Mouse (Mus musculus) limb, embryonic 10.5 days (tissue): ENCODE measurements at regions not wholly inside any gene's neighbourhood (a gene's known extent, or its start where the extent isn't known, plus 50 kb on each side); places are given as distances from the start of the nearest gene placed in this dataset.

Source experiments
- DNase-seq: peaks from one replicate; pipeline ENCODE4 v3.0.0-alpha.2; 2017; ENCODE audit warnings: low spot score
- H3K27ac ChIP-seq: fragments of 300-500 bp; sonication (generic); 2 replicates; pipeline ENCODE4 v1.5.1; 2016; ENCODE audit warnings: mild to moderate bottlenecking
- H3K27me3 ChIP-seq: fragments of 300-500 bp; sonication (generic); 2 replicates; pipeline ENCODE4 v1.6.1; 2016; ENCODE audit warnings: low read depth, mild to moderate bottlenecking; ENCODE audit not compliant: poor library complexity, severe bottlenecking
- H3K36me3 ChIP-seq: fragments of 300-500 bp; sonication (generic); 2 replicates; pipeline ENCODE4 v1.6.1; 2016; ENCODE audit warnings: mild to moderate bottlenecking, moderate library complexity
- H3K4me1 ChIP-seq: fragments of 300-500 bp; sonication (generic); 2 replicates; pipeline ENCODE4 v1.6.1; 2016
- H3K4me3 ChIP-seq: fragments of 300-500 bp; sonication (generic); 2 replicates; pipeline ENCODE4 v1.5.1; 2016; ENCODE audit warnings: mild to moderate bottlenecking, moderate library complexity
- H3K9me3 ChIP-seq: fragments of 300-500 bp; sonication (generic); replicated peaks from 2 replicates; pipeline ENCODE4 v1.6.1; 2016; ENCODE audit warnings: mild to moderate bottlenecking
- WGBS: fragments of 180-500 bp; shearing (Covaris S2); methylation state at CpG from one replicate; pipeline ENCODE4 v1.1.7; 2016; 5-methylcytosine and 5-hydroxymethylcytosine counted together

GRCm38 (mm10) chr13:85570886-85571527 lies 282.1 kb upstream of the Rasa1 start:
- Histone ChIP-seq H3K27me3 (no peaks in the 10 kb centered on the region), H3K36me3 (no peaks in the 10 kb centered on the region), H3K4me1 (peaks cover 5% of the 10 kb centered on the region; the same call in 1 of the 2 replicates), H3K27ac (no peak overlapping the region), H3K9me3 (no peaks in the 10 kb centered on the region), H3K4me3 (no peak overlapping the region)
- no peak for DNase-seq
- 55% methylated on average over 2 of the region's 2 CpGs for WGBS

DNA sequence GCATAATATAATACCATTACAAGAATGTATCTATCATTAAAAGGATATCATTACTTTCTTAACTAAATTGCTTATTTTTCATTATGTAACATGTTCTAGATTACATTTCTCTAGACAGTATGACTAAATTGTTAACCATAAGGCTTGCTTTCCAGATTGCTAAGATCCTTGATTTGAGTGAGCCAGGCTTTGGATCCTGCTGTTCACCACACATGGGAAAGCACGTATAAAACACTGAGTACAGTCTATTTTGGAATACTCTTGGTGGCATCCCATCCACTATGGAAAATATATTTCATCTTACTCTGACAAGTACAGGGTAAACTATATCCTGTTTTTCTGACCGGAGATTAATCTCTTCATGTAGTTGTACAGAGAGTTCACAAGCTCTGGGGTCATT lies 268.9 kb upstream of the Rasa1 start:
- no peak overlapping the region for H3K4me3 ChIP-seq
- H3K4me1 ChIP-seq = no peaks in the 10 kb centered on the region
- H3K27ac ChIP-seq = no peak overlapping the region
- 92% methylated on average over 2 of the region's 2 CpGs for WGBS
- DNase-seq = no peak
- no peaks in the 10 kb centered on the region for H3K9me3 ChIP-seq
- H3K27me3 ChIP-seq = no peaks in the 10 kb centered on the region
- H3K36me3 ChIP-seq = no peaks in the 10 kb centered on the region

DNA sequence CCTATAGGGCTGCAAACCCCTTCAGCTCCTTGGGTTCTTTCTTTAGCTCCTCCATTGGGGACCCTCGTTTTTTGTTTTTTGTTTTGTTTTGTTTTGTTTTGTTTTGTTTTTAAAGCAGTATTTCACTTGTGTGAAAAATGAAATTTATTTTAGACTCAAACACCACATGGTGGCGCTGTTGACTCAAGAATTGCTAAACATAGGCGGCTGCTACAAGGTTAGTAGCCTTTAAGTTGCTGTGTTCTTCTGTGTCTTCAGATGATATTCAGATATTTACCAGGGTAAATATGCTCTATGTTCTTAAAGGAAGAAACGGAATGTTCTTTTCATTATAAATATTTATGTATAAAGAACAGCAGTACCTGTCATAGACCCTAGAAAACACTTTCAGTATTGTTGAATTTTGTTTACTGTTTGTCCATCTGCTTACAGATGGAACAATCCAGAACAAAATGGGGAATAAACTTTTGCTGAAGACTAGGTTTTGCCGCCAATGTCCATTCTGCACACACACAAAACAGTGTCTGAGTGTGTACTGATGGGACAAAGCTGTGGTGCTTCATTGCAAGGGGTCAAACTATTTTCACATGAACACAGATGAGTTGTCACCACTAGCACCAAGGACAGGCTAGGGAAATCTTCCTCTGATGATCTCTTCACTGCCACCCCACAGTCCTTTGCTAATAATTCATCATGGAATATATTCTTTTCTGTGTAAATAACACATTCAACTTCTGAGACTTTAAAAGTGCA lies 267.3 kb upstream of the Rasa1 start:
- H3K27ac ChIP-seq = no peak overlapping the region
- 14% methylated on average over 5 of the region's 5 CpGs for WGBS
- no peaks in the 10 kb centered on the region for H3K27me3 ChIP-seq
- no peaks in the 10 kb centered on the region for H3K36me3 ChIP-seq
- DNase-seq = peak; percentile 46
- H3K4me1 ChIP-seq = no peaks in the 10 kb centered on the region
- no peaks in the 10 kb centered on the region for H3K9me3 ChIP-seq
- H3K4me3 ChIP-seq = no peak overlapping the region

DNA sequence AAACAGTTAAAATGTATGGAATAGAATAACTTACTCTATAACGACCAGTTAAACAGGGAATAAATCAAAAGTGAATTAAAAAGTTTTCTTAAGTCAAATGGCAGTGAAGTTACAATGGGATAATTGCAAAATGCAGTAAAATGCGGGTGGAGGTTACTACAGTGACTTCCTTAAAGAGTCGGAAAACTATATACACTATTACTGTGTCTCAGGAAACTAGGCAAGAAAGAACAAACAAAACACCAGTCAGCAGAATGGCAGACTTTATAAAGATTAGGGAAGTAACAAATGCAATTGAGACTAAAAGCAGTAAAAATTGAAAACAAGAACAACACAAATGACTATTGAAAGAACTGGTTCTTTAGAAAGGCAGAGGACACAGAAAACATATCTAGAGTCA lies 264.1 kb upstream of the Rasa1 start:
- no peaks in the 10 kb centered on the region for H3K4me1 ChIP-seq
- 84% methylated on average over 3 of the region's 3 CpGs for WGBS
- H3K27ac ChIP-seq = no peak overlapping the region
- H3K27me3 ChIP-seq = no peaks in the 10 kb centered on the region
- no peak overlapping the region for H3K4me3 ChIP-seq
- H3K36me3 ChIP-seq = no peaks in the 10 kb centered on the region
- no peaks in the 10 kb centered on the region; the same call in 1 of the 2 replicates for H3K9me3 ChIP-seq
- DNase-seq = no peak

GRCm38 (mm10) chr13:85509671-85510070 lies 220.7 kb upstream of the Rasa1 start:
- Histone ChIP-seq H3K27me3 (no peaks in the 10 kb centered on the region), H3K9me3 (no peaks in the 10 kb centered on the region), H3K4me1 (peaks cover 10% of the 10 kb centered on the region), H3K27ac (no peak overlapping the region), H3K4me3 (no peak overlapping the region), H3K36me3 (no peaks in the 10 kb centered on the region)
- WGBS = 68% methylated on average over 1 of the region's 1 CpGs
- DNase-seq = no peak

GRCm38 (mm10) chr13:85508552-85508951 lies 219.6 kb upstream of the Rasa1 start:
- H3K9me3 ChIP-seq = no peaks in the 10 kb centered on the region
- 98% methylated on average over 1 of the region's 1 CpGs for whole genome bisulfite sequencing
- DNase-seq = no peak

DNA sequence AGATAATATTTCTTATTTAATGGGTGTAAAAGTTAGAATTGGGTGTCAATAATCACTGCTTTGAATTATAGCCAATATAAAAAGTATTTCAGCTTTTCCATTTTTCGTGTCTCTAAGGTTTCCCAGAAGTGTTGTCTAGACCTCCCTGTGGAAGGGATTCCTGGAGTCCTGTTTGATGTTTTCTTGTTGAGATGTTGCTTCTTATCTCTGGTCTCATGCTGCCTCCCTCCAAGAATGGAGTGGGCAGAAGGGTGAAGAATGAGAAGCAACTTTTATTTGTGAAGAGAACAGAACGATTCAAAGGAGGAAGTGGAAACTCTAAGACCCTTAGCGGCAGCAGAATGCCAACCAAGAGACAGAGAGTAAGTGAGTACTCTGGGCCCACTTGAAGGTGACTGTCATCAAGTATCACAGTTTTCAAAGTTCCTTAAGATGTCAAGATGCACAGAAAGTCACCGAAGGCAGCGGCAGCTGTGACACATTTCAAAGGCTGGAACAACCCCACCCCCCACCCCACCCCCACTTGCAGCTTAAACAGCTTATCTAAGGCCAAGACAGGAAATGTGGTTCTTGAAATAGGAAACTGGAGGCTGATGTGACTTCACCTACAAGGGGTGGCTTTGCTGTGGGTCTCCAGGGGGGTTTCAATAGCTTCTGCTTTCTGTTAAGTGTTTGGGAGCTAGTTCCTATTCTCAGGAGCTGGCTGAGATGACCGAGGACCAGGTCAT lies 218.6 kb upstream of the Rasa1 start:
- Histone ChIP-seq H3K4me3 (no peak overlapping the region), H3K4me1 (peaks cover 16% of the 10 kb centered on the region), H3K36me3 (no peaks in the 10 kb centered on the region), H3K27ac (no peak overlapping the region), H3K9me3 (no peaks in the 10 kb centered on the region), H3K27me3 (no peaks in the 10 kb centered on the region)
- 63% methylated on average over 6 of the region's 6 CpGs for whole genome bisulfite sequencing
- no peak for DNase-seq

More at GRCm38 (mm10) chr13:85508552-85508951, 219.6 kb upstream of the Rasa1 start:
- Histone ChIP-seq H3K27me3 (no peaks in the 10 kb centered on the region), H3K4me3 (no peak overlapping the region), H3K27ac (no peak overlapping the region), H3K36me3 (no peaks in the 10 kb centered on the region), H3K4me1 (peaks cover 14% of the 10 kb centered on the region)

DNA sequence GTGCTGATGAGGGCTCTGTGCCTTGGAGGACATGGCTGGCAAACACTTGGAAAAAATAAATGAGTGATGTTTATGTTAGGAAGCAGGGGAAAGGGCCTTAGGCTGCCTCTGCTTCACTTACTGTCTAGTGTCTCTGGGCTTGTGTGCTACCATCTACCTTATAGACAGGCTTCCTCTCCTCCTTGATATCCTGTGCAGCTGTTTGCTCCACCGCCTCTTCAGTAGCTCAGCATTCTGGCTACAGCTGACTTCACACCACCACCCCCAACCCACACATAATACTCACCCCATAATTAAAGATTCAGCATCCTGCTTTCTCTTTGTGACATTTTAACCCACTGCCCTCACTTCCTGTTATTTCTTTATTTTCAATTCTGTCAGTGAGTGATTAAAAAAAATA lies 217.9 kb upstream of the Rasa1 start:
- no peak for DNase-seq
- Histone ChIP-seq H3K27me3 (no peaks in the 10 kb centered on the region), H3K4me3 (no peak overlapping the region), H3K4me1 (peaks cover 16% of the 10 kb centered on the region), H3K27ac (no peak overlapping the region), H3K9me3 (no peaks in the 10 kb centered on the region), H3K36me3 (no peaks in the 10 kb centered on the region)
- WGBS = 47% methylated on average over 1 of the region's 1 CpGs

- Histone ChIP-seq H3K27ac (no peak overlapping the region), H3K4me3 (no peak overlapping the region), H3K9me3 (no peaks in the 10 kb centered on the region), H3K4me1 (peaks cover 16% of the 10 kb centered on the region), H3K27me3 (no peaks in the 10 kb centered on the region), H3K36me3 (no peaks in the 10 kb centered on the region)
- DNase-seq = no peak
- 80% methylated on average over 1 of the region's 1 CpGs for WGBS
Measured at GRCm38 (mm10) chr13:85506030-85506429, 217.1 kb upstream of the Rasa1 start.

GRCm38 (mm10) chr13:85505046-85505445 lies 216.1 kb upstream of the Rasa1 start:
- H3K27ac ChIP-seq = no peak overlapping the region
- WGBS = 76% methylated on average over 4 of the region's 4 CpGs

DNA sequence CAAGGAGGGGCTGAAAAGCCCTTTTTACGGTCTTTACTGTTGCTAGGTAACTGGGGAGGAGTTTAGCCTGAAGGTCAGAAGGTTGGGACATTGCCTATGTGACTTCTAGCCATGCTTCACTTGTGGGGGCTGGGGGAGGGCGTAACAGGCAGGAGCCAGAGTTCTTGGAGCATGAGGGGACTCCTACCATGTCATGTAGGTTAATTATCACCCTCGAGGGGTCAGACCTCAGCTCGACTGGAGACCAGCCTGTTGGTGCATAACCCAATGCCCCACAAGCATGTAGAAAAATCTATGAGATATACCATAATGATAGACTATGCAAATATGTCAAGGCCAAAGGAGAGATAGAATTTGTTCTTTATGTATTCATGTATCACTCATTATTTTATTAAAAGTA lies 215.1 kb upstream of the Rasa1 start:
- no peaks in the 10 kb centered on the region for H3K27me3 ChIP-seq
- no peak for DNase-seq
- H3K27ac ChIP-seq = no peak overlapping the region
- no peak overlapping the region for H3K4me3 ChIP-seq
- H3K9me3 ChIP-seq = no peaks in the 10 kb centered on the region
- WGBS = 44% methylated on average over 4 of the region's 4 CpGs
- peaks cover 16% of the 10 kb centered on the region for H3K4me1 ChIP-seq
- no peaks in the 10 kb centered on the region for H3K36me3 ChIP-seq

More at GRCm38 (mm10) chr13:85505046-85505445, 216.1 kb upstream of the Rasa1 start:
- H3K9me3 ChIP-seq = no peaks in the 10 kb centered on the region
- peaks cover 16% of the 10 kb centered on the region for H3K4me1 ChIP-seq
- H3K36me3 ChIP-seq = no peaks in the 10 kb centered on the region
- H3K4me3 ChIP-seq = no peak overlapping the region
- no peaks in the 10 kb centered on the region for H3K27me3 ChIP-seq
- DNase-seq = no peak

GRCm38 (mm10) chr13:85498696-85499095 lies 209.8 kb upstream of the Rasa1 start:
- WGBS = 89% methylated on average over 2 of the region's 2 CpGs
- DNase-seq = no peak
- Histone ChIP-seq H3K27me3 (no peaks in the 10 kb centered on the region), H3K4me1 (peaks cover 2% of the 10 kb centered on the region; the same call in 1 of the 2 replicates), H3K27ac (no peak overlapping the region), H3K9me3 (no peaks in the 10 kb centered on the region), H3K36me3 (no peaks in the 10 kb centered on the region), H3K4me3 (no peak overlapping the region)

DNA sequence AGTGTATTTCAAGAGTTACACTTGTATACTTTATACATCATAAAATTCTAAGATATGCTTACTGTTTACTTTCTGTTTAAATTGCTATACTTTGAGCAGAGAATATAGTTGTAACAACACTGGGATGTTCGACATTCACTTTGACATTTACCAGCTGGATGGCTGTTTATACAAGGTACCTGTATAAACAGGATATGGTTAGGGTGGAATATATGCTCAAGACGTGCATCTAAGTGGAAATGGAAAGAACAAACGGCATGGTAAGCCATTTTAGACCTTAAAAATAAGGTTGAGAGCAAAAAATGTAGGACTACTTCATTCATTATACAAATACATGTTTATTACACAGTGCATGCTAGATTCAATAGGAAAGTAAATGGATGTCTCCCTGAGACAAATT lies 195.9 kb upstream of the Rasa1 start:
- Histone ChIP-seq H3K4me3 (no peak overlapping the region), H3K27me3 (no peaks in the 10 kb centered on the region), H3K36me3 (no peaks in the 10 kb centered on the region), H3K9me3 (no peaks in the 10 kb centered on the region), H3K27ac (no peak overlapping the region), H3K4me1 (no peaks in the 10 kb centered on the region)
- DNase-seq = no peak
- 80% methylated on average over 3 of the region's 3 CpGs for WGBS
